Mouse (Mus musculus) midbrain, postnatal 0 days (tissue): ENCODE measurements around the gene Dync1i1. TPM values are rescaled to one million over a fixed set of nuclear protein-coding genes. Genes with fewer than 3 reads are reported as not detected.

Source experiments
- ATAC-seq: fragments of 200-750 bp; cut with Nextera tagmentation; 2 replicates; pipeline ENCODE4 v1.8.0; 2017; ENCODE audit warnings: moderate number of reproducible peaks, mild to moderate bottlenecking, moderate TSS enrichment, moderate library complexity; ENCODE audit not compliant: low FRiP score
- DNase-seq: peaks from one replicate; pipeline ENCODE4 v3.0.0-alpha.2; 2015; ENCODE audit warnings: low spot score
- H3K27ac ChIP-seq: fragments of 300-500 bp; sonication (generic); 2 replicates; pipeline ENCODE4 v1.5.1; 2014; ENCODE audit warnings: low read depth, mild to moderate bottlenecking, low read length, mixed read lengths
- H3K27me3 ChIP-seq: fragments of 300-500 bp; sonication (generic); 2 replicates; pipeline ENCODE4 v1.6.1; 2014; ENCODE audit warnings: low read length, control low read depth, mixed read lengths; ENCODE audit not compliant: insufficient read depth
- H3K36me3 ChIP-seq: fragments of 300-500 bp; sonication (generic); 2 replicates; pipeline ENCODE4 v1.6.1; 2014; ENCODE audit warnings: low read length, control low read depth, mixed read lengths; ENCODE audit not compliant: insufficient read depth
- H3K4me1 ChIP-seq: fragments of 300-500 bp; sonication (generic); 2 replicates; pipeline ENCODE4 v1.6.1; 2014; ENCODE audit warnings: mild to moderate bottlenecking, control low read depth, antibody characterized with exemption, low read length, mixed read lengths; ENCODE audit not compliant: insufficient read depth
- H3K4me2 ChIP-seq: fragments of 300-500 bp; sonication (generic); 2 replicates; pipeline ENCODE4 v1.6.1; 2014; ENCODE audit warnings: low read depth, mild to moderate bottlenecking, low read length, mixed read lengths; ENCODE audit not compliant: poor library complexity, severe bottlenecking
- H3K4me3 ChIP-seq: fragments of 300-500 bp; sonication (generic); 2 replicates; pipeline ENCODE4 v1.5.1; 2014; ENCODE audit warnings: low read depth, mild to moderate bottlenecking, low read length, moderate library complexity
- H3K9ac ChIP-seq: fragments of 300-500 bp; sonication (generic); replicated peaks from 2 replicates; pipeline ENCODE4 v1.6.1; 2014; ENCODE audit warnings: mild to moderate bottlenecking, low read length, moderate library complexity, mixed read lengths; ENCODE audit not compliant: poor library complexity, severe bottlenecking
- H3K9me3 ChIP-seq: fragments of 300-500 bp; sonication (generic); 2 replicates; pipeline ENCODE4 v1.6.1; 2016; ENCODE audit warnings: low read length, control low read depth
- CTCF ChIP-seq: IDR thresholded peaks from 2 replicates; pipeline ENCODE4 v1.5.1; 2016; ENCODE audit warnings: antibody characterized with exemption, mild to moderate bottlenecking
- WGBS: fragments of 180-500 bp; shearing (Covaris S2); extraction: QIAGEN DNeasy Blood & Tissue Kit; methylation state at CpG from one replicate; pipeline ENCODE4 v1.1.7; 2014; 5-methylcytosine and 5-hydroxymethylcytosine counted together
- polyA plus RNA-seq: library from polyadenylated mRNA; unstranded; fragments of >200 nt; fragmentation: Nextera tagmentation; extraction: Ambion mirVana; gene quantifications from 2 replicates; pipeline ENCODE4 v1.2.1, GENCODE M21; 2015
- total RNA-seq: library from RNA; depleted of rRNA; stranded (reverse); fragments of >200 nt; gene quantifications from 2 replicates; pipeline ENCODE4 v1.2.3, GENCODE M21; 2014

The Dync1i1 gene
- total and polyA plus RNA-seq, 2 experiments from 2014 or later, result 64.0 to 73.1 TPM

GRCm38 (mm10) chr6:5752617-5753016 is 27.2 kb downstream of the Dync1i1 start:
- DNase-seq (peak; percentile 28), ATAC-seq (no peak)
- H3K36me3 ChIP-seq, result no peaks in the 10 kb centered on the region
- no peak overlapping the region for H3K27ac ChIP-seq
- no peak for TF ChIP-seq CTCF
- H3K4me1 ChIP-seq, result no peaks in the 10 kb centered on the region
- H3K9me3 ChIP-seq, result no peaks in the 10 kb centered on the region
- no peak overlapping the region for H3K4me2 ChIP-seq
- WGBS, result 45% methylated on average over 5 of the region's 5 CpGs
- H3K9ac ChIP-seq, result no peak overlapping the region
- no peaks in the 10 kb centered on the region for H3K27me3 ChIP-seq
- no peak overlapping the region for H3K4me3 ChIP-seq

GRCm38 (mm10) chr6:5756509-5757130 is 31.2 kb downstream of the Dync1i1 start:
- Histone ChIP-seq H3K4me2 (no peak overlapping the region), H3K4me1 (no peaks in the 10 kb centered on the region), H3K27ac (no peak overlapping the region), H3K9me3 (no peaks in the 10 kb centered on the region), H3K27me3 (no peaks in the 10 kb centered on the region), H3K9ac (no peak overlapping the region), H3K4me3 (no peak overlapping the region), H3K36me3 (no peaks in the 10 kb centered on the region)
- ATAC-seq, result no peak
- no peak for TF ChIP-seq CTCF
- WGBS, result 35% methylated on average over 5 of the region's 5 CpGs
- DNase-seq, result no peak

- H3K27me3 ChIP-seq, result no peaks in the 10 kb centered on the region
- no peak for ATAC-seq
- WGBS, result 74% methylated on average over 2 of the region's 2 CpGs
These were observed 37.5 kb downstream of the Dync1i1 start for GRCm38 (mm10) chr6:5762943-5763342.

GRCm38 (mm10) chr6:5768576-5768975 is 43.1 kb downstream of the Dync1i1 start:
- Histone ChIP-seq H3K27me3 (no peaks in the 10 kb centered on the region), H3K4me3 (no peak overlapping the region), H3K4me1 (no peaks in the 10 kb centered on the region), H3K27ac (no peak overlapping the region), H3K36me3 (no peaks in the 10 kb centered on the region), H3K4me2 (no peak overlapping the region), H3K9me3 (no peaks in the 10 kb centered on the region), H3K9ac (no peak overlapping the region)
- WGBS, result 68% methylated on average over 1 of the region's 1 CpGs
- peak; percentile 52 for DNase-seq
- ATAC-seq, result no peak
- TF ChIP-seq CTCF, result no peak

More at GRCm38 (mm10) chr6:5762943-5763342, 37.5 kb downstream of the Dync1i1 start:
- H3K27ac ChIP-seq, result no peak overlapping the region
- TF ChIP-seq CTCF, result no peak
- H3K4me2 ChIP-seq, result no peak overlapping the region
- H3K9ac ChIP-seq, result no peak overlapping the region
- DNase-seq, result no peak
- no peaks in the 10 kb centered on the region for H3K9me3 ChIP-seq
- no peaks in the 10 kb centered on the region for H3K4me1 ChIP-seq
- no peak overlapping the region for H3K4me3 ChIP-seq
- H3K36me3 ChIP-seq, result no peaks in the 10 kb centered on the region

GRCm38 (mm10) chr6:5770283-5770682 is 44.8 kb downstream of the Dync1i1 start:
- Histone ChIP-seq H3K9me3 (no peaks in the 10 kb centered on the region), H3K27ac (no peak overlapping the region), H3K4me3 (no peak overlapping the region), H3K4me2 (no peak overlapping the region), H3K27me3 (no peaks in the 10 kb centered on the region), H3K4me1 (no peaks in the 10 kb centered on the region), H3K36me3 (no peaks in the 10 kb centered on the region), H3K9ac (no peak overlapping the region)
- no peak for TF ChIP-seq CTCF
- ATAC-seq (no peak), DNase-seq (no peak)
- 90% methylated on average over 4 of the region's 4 CpGs for WGBS

GRCm38 (mm10) chr6:5775461-5775860 is 50.0 kb downstream of the Dync1i1 start:
- Histone ChIP-seq H3K36me3 (no peaks in the 10 kb centered on the region), H3K4me3 (no peak overlapping the region), H3K27me3 (no peaks in the 10 kb centered on the region), H3K9ac (no peak overlapping the region), H3K4me2 (no peak overlapping the region), H3K27ac (no peak overlapping the region), H3K4me1 (no peaks in the 10 kb centered on the region), H3K9me3 (no peaks in the 10 kb centered on the region)
- DNase-seq (peak; percentile 67), ATAC-seq (peak; percentile 41; the same call in 1 of the 2 replicates)
- WGBS, result 56% methylated on average over 3 of the region's 3 CpGs
- no peak for TF ChIP-seq CTCF
